Mouse (Mus musculus) fibroblast of lung, adult 2 months (primary cell): ENCODE measurements at regions not wholly inside any gene's neighbourhood (a gene's known extent, or its start where the extent isn't known, plus 50 kb on each side); places are given as distances from the start of the nearest gene placed in this dataset.

Experiments used
- DNase-seq: peaks from one replicate; pipeline ENCODE4 v3.0.0-alpha.2; 2011; ENCODE audit warnings: low read depth

- no peak for DNase-seq
Observed at GRCm38 (mm10) chr13:34395010-34395409, 50.0 kb upstream of the Slc22a23 start.
